Mouse (Mus musculus) heart, postnatal 0 days (tissue): ENCODE results near the gene Tmem110. TPM values are rescaled to one million over a fixed set of nuclear protein-coding genes. Genes with fewer than 3 reads are reported as not detected.

Experiments used
- ATAC-seq: fragments of 200-750 bp; cut with Nextera tagmentation; 2 replicates; pipeline ENCODE4 v1.8.0; 2017; ENCODE audit warnings: low read depth, moderate number of reproducible peaks, moderate library complexity; ENCODE audit not compliant: insufficient read depth
- DNase-seq: peaks from one replicate; pipeline ENCODE4 v3.0.0-alpha.2; 2016; ENCODE audit warnings: low spot score
- H3K27ac ChIP-seq: fragments of 300-500 bp; sonication (generic); 2 replicates; pipeline ENCODE4 v1.5.1; 2014; ENCODE audit warnings: low read depth, mild to moderate bottlenecking
- H3K27me3 ChIP-seq: fragments of 300-500 bp; sonication (generic); 2 replicates; pipeline ENCODE4 v1.6.1; 2014; ENCODE audit warnings: low read length, mixed read lengths; ENCODE audit not compliant: control insufficient read depth, insufficient read depth
- H3K36me3 ChIP-seq: fragments of 300-500 bp; sonication (generic); replicated peaks from 2 replicates; pipeline ENCODE4 v1.6.1; 2014; ENCODE audit warnings: low read length, mixed read lengths; ENCODE audit not compliant: control insufficient read depth, insufficient read depth
- H3K4me1 ChIP-seq: fragments of 300-500 bp; sonication (generic); 2 replicates; pipeline ENCODE4 v1.6.1; 2014; ENCODE audit warnings: antibody characterized with exemption; ENCODE audit not compliant: control insufficient read depth, insufficient read depth
- H3K4me2 ChIP-seq: fragments of 300-500 bp; sonication (generic); 2 replicates; pipeline ENCODE4 v1.6.1; 2014; ENCODE audit warnings: low read depth, mild to moderate bottlenecking, low read length, moderate library complexity
- H3K4me3 ChIP-seq: fragments of 300-500 bp; sonication (generic); 2 replicates; pipeline ENCODE4 v1.5.1; 2014; ENCODE audit warnings: low read depth, low read length
- H3K9ac ChIP-seq: fragments of 300-500 bp; sonication (generic); replicated peaks from 2 replicates; pipeline ENCODE4 v1.6.1; 2014; ENCODE audit warnings: low read depth, low read length, mixed read lengths
- H3K9me3 ChIP-seq: fragments of 300-500 bp; sonication (generic); replicated peaks from 2 replicates; pipeline ENCODE4 v1.6.1; 2016; ENCODE audit warnings: low read length; ENCODE audit not compliant: control insufficient read depth
- CTCF ChIP-seq: IDR thresholded peaks from 2 replicates; pipeline ENCODE4 v1.5.1; 2016; ENCODE audit warnings: antibody characterized with exemption, control low read depth, low read depth
- EP300 ChIP-seq: IDR thresholded peaks from 2 replicates; pipeline ENCODE4 v1.6.1; 2016; ENCODE audit warnings: antibody characterized with exemption, low read depth
- WGBS: fragments of 180-500 bp; shearing (Covaris S2); extraction: QIAGEN DNeasy Blood & Tissue Kit; methylation state at CpG from one replicate; pipeline ENCODE4 v1.1.7; 2014; 5-methylcytosine and 5-hydroxymethylcytosine counted together
- polyA plus RNA-seq: library from polyadenylated mRNA; unstranded; fragments of >200 nt; fragmentation: Nextera tagmentation; extraction: Ambion mirVana; gene quantifications from 2 replicates; pipeline ENCODE4 v1.2.1, GENCODE M21; 2015
- total RNA-seq: library from RNA; depleted of rRNA; stranded (reverse); fragments of >200 nt; gene quantifications from 2 replicates; pipeline ENCODE4 v1.2.3, GENCODE M21; 2014; ENCODE audit warnings: low replicate concordance

Tmem110 gene
- total and polyA plus RNA-seq, 2 experiments from 2014 or later, result 4.7 to 9.9 TPM

DNA sequence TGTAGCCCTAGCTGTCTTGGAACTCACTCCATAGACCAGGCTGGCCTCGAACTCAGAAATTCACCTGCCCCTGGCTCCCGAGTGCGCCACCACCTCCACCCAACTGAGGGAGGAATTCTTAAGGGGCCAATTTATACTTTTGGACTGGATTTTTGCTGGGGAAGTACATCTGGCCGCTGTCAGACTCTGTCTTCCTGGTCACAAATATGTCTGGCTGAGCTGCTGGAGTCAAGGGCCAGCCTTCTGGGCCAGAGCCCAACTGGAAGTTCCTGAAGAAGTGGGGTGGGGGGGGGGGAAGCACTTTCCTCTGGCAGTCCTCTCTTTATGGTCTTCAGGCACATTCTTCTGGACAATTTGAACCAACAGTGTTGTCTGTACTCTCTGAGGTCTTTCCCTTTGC is 2.7 kb downstream of the Tmem110 start:
- Histone ChIP-seq H3K9me3 (no peaks in the 10 kb centered on the region), H3K4me1 (peaks cover 31% of the 10 kb centered on the region; the same call in 1 of the 2 replicates), H3K9ac (no peak overlapping the region), H3K27me3 (no peaks in the 10 kb centered on the region), H3K36me3 (no peaks in the 10 kb centered on the region), H3K4me2 (no peak overlapping the region), H3K4me3 (no peak overlapping the region), H3K27ac (0 out of 2 replicates have a peak overlapping the region, but pooled peaks have one; percentile 56)
- no peak for ATAC-seq
- 70% methylated on average over 4 of the region's 4 CpGs for WGBS
- TF ChIP-seq CTCF, result no peak
- TF ChIP-seq EP300, result no peak
- peak; percentile 41 for DNase-seq

DNA sequence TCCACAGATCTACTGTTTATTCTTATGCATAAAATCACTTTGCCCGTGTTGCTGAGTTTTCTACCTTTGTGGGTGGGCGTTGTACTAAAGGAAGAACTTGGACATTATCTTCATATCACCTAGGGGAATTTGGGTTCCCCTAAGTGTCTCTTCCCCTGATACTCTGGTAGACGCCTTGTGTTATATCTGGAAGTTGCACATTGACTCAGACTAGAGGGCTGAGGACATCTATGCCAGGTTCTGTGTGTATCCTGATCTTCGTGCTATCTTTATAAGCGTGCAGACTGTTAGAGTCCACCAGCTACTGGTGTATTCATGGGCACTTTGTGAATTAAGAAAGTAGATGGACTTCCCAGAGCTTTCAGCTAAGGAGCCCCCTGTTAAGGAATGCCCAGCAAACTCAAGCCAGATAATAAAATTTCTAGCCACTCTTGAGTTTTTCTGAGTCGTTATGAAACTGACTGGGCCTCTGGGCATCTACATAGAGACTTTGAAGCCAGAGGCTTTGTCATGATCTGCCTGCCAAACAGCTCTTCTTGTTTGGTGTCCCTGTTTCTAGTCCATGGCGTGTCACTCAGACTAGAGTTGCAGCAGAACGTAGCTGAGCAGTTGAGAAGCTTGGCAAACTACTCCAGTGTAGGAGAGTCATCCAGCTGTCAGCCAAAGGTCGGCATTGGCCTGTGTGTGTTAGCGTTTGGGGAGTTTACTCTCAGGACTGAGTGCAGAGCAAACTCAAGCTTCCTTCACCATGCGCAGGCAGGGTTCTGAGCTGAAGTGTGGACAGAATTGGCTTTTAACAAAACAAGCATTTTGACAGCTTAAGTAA is 3.5 kb downstream of the Tmem110 start:
- peak overlapping the region; percentile 56 for H3K27ac ChIP-seq
- peaks cover 31% of the 10 kb centered on the region; the same call in 1 of the 2 replicates for H3K4me1 ChIP-seq
- WGBS, result 39% methylated on average over 11 of the region's 11 CpGs
- no peak overlapping the region for H3K9ac ChIP-seq
- no peaks in the 10 kb centered on the region for H3K27me3 ChIP-seq
- peak; percentile 37 for ATAC-seq
- peak; percentile 64 for DNase-seq
- TF ChIP-seq EP300 (no peak), CTCF (no peak)
- H3K36me3 ChIP-seq, result no peaks in the 10 kb centered on the region
- no peak overlapping the region for H3K4me3 ChIP-seq
- H3K9me3 ChIP-seq, result no peaks in the 10 kb centered on the region
- peak overlapping the region; percentile 45 for H3K4me2 ChIP-seq

DNA sequence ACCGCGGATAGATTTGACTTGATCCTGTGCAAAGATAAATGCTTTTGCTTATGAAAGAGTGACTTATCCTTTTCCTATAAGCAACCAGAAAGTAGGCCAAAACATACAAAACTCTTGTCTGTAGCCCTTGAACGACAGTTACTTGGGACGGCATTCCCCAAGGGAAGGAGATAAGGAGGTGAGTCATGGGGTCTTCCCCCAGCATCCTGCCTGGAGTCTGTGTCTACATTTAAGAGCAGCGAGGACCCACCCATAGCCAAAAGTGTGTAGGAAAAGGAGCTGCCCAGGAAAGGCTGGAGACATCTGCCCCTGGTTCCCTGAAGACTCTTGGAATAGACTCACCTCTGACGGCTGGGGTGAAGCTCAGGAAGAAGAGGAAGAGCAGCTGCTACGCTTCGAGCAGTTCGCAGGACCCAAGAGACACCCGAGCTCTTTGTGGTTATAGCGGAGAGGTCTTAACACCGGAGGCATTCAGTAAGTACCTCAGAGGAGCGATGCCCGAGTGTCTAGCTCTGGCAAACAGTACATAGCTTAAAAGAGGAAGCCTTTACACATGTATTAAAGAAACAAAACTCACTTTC is 12.1 kb downstream of the Tmem110 start:
- H3K9ac ChIP-seq, result no peak overlapping the region
- H3K4me1 ChIP-seq, result peaks cover 14% of the 10 kb centered on the region; the same call in 1 of the 2 replicates
- no peak overlapping the region for H3K4me3 ChIP-seq
- peak; percentile 63; the same call in 1 of the 2 replicates for ATAC-seq
- no peaks in the 10 kb centered on the region for H3K9me3 ChIP-seq
- no peaks in the 10 kb centered on the region for H3K27me3 ChIP-seq
- no peak for TF ChIP-seq EP300
- TF ChIP-seq CTCF, result no peak
- 0 out of 2 replicates have a peak overlapping the region, but pooled peaks have one; percentile 23 for H3K27ac ChIP-seq
- DNase-seq, result peak; percentile 34
- WGBS, result 53% methylated on average over 14 of the region's 14 CpGs
- H3K36me3 ChIP-seq, result peaks cover 13% of the 10 kb centered on the region; the same call in 1 of the 2 replicates
- no peak overlapping the region for H3K4me2 ChIP-seq

DNA sequence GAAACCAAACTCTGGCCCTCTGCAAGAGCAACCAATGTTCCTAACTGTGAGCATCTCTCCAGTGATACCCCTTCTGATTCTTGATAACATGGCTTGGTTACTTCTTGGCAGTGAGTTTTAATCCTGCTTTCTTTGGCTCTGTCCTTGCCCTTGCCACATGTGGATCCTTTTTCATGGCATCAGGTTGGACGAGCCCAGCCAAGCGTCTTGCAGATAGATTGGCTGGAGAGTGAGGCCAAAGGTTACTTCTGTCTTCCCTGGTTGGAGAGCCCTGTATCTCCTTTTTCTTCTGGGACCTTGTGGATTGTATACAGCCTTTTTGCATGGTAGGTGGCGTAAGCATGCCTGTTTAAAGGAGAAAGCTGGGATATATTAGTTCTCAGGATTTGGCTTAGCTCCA is 18.3 kb downstream of the Tmem110 start:
- 89% methylated on average over 3 of the region's 3 CpGs for WGBS
- no peak for TF ChIP-seq EP300
- no peak for TF ChIP-seq CTCF

DNA sequence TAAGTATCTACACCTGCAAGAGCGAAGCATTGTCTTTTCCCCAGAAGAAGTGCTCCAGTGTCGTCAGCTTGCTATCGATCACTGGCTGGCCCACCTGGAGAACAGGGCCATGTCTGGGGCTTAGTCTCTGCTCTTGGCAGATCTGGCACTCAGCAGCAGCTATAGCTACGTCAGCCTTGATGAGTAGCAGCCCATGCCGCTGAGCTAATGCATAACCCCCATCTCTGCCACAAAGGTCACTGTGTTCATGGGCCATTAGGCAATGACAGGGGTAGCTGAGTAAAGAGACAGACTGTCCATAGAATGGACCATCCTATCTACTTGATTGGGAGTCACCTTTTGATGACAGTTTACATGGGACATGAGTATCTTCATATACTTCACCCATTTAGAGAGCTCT is 25.1 kb downstream of the Tmem110 start:
- no peak overlapping the region for H3K4me3 ChIP-seq
- H3K4me2 ChIP-seq, result no peak overlapping the region
- ATAC-seq (no peak), DNase-seq (no peak)
- 0 out of 2 replicates have a peak, but pooled peaks cover 2% of the 10 kb centered on the region for H3K4me1 ChIP-seq
- WGBS, result 89% methylated on average over 5 of the region's 5 CpGs
- H3K9ac ChIP-seq, result no peak overlapping the region
- no peaks in the 10 kb centered on the region for H3K9me3 ChIP-seq
- no peaks in the 10 kb centered on the region for H3K27me3 ChIP-seq
- H3K36me3 ChIP-seq, result 0 out of 2 replicates have a peak, but pooled peaks cover 6% of the 10 kb centered on the region
- TF ChIP-seq EP300, result no peak
- TF ChIP-seq CTCF, result no peak
- H3K27ac ChIP-seq, result no peak overlapping the region

More for the DNA sequence above, 18.3 kb downstream of the Tmem110 start:
- Histone ChIP-seq H3K4me2 (no peak overlapping the region), H3K4me3 (no peak overlapping the region), H3K4me1 (no peaks in the 10 kb centered on the region), H3K36me3 (0 out of 2 replicates have a peak, but pooled peaks cover 8% of the 10 kb centered on the region), H3K9me3 (no peaks in the 10 kb centered on the region), H3K27ac (no peak overlapping the region), H3K27me3 (no peaks in the 10 kb centered on the region), H3K9ac (no peak overlapping the region)
- ATAC-seq (no peak), DNase-seq (no peak)
